Mouse (Mus musculus): ENCODE results near the gene Fndc1. TPM values are rescaled to one million over a fixed set of nuclear protein-coding genes. Genes with fewer than 3 reads are reported as not detected.

The Fndc1 gene
- polyA plus RNA-seq, 1 experiment from 2014 or later, result 19.7 TPM

DNA sequence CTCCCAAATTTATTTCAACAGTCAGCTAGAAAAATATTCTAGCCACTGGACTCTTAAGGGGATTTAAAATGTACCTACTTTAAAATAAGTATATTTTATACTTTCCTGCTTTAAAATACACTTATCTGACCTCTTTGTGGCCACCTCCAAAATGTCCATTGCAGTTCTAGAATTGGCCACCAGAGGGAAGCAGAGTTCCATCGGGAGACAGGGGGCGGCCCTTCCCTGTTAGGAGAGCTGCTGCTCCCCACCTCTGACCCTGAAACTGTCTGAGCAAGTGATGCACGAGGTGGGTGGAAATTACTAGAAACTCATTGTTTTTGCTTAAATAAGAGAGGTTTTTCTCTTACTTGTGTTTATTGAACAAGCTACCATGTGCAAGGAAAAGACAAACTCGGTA lies 36.6 kb upstream of the Fndc1 start:
- POLR2A ChIA-PET, result no interaction called here
- in situ Hi-C loops (cut with MboI; ENCODE audit: low pct_unique_long_range_greater_than_20kb), result loop anchor here (25.0 kb wide), 1 partner anchor 324 kb away; no protein-coding TSS in a partner anchor
- CTCF ChIA-PET, result interaction anchor here (1.0 to 1.6 kb wide), 4 partner anchors 14 to 77 kb away, joined by 3 to 6 read pairs (median 4); partner anchors contain the start of gene Tagap
- ATAC-seq (no peak), DNase-seq (ENCODE audit: low read depth, low spot score) (no peak)
- peak; percentile 90 for TF ChIP-seq CTCF (IDR thresholded peaks at IDR 0.05)
- no peaks in the 10 kb centered on the region for H3K27me3 ChIP-seq

GRCm38 (mm10) chr17:7860845-7861360 lies 33.8 kb upstream of the Fndc1 start:
- ChIA-PET CTCF (no interaction called here), POLR2A (interaction anchor here (0.6 kb wide), 1 partner anchor 59 kb away, joined by 3 read pairs; no protein-coding TSS in a partner anchor)
- H3K27me3 ChIP-seq, result no peaks in the 10 kb centered on the region
- no peak for TF ChIP-seq CTCF (IDR thresholded peaks at IDR 0.05)
- in situ Hi-C loops (cut with MboI; ENCODE audit: low pct_unique_long_range_greater_than_20kb), result loop anchor here (25.0 kb wide), 1 partner anchor 326 kb away; no protein-coding TSS in a partner anchor
- DNase-seq (ENCODE audit: low read depth, low spot score) (no peak), ATAC-seq (no peak)

DNA sequence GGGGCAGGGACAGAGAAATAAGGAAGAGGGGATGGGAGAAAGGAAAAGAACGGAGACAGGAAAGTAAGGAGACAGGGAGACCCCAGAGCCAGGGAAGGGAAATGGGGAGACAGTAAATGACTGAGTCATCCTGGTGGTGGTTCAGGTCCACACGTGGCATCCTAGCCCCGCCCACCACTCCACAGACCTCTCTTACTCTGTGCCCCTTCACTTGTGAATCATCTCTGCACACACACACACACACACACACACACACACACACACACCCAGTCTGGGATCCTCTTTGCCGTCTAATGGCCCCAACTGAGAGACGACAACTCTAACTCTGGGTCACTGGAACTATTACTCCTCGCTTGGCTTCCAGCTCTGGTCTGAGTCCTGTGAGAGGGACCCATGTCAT lies 30.6 kb upstream of the Fndc1 start:
- H3K27me3 ChIP-seq, result no peaks in the 10 kb centered on the region
- ChIA-PET CTCF (interaction anchor here (0.6 kb wide), 1 partner anchor 194 kb away, joined by 3 read pairs; no protein-coding TSS in a partner anchor), POLR2A (no interaction called here)
- in situ Hi-C loops (cut with MboI; ENCODE audit: low pct_unique_long_range_greater_than_20kb), result loop anchor here (25.0 kb wide), 1 partner anchor 330 kb away; no protein-coding TSS in a partner anchor
- ATAC-seq (no peak), DNase-seq (ENCODE audit: low read depth, low spot score) (no peak)
- no peak for TF ChIP-seq CTCF (IDR thresholded peaks at IDR 0.05)

GRCm38 (mm10) chr17:7855851-7856250 lies 28.7 kb upstream of the Fndc1 start:
- no peak for DNase-seq (ENCODE audit: low read depth, low spot score)
- in situ Hi-C loops (cut with MboI; ENCODE audit: low pct_unique_long_range_greater_than_20kb), result loop anchor here (25.0 kb wide), 1 partner anchor 331 kb away; no protein-coding TSS in a partner anchor
- H3K27me3 ChIP-seq, result no peaks in the 10 kb centered on the region
- no peak for TF ChIP-seq CTCF (IDR thresholded peaks at IDR 0.05)
- ChIA-PET CTCF (no interaction called here), POLR2A (no interaction called here)
- no peak for ATAC-seq

GRCm38 (mm10) chr17:7851979-7852378 lies 24.9 kb upstream of the Fndc1 start:
- TF ChIP-seq CTCF (IDR thresholded peaks at IDR 0.05), result no peak
- ATAC-seq (no peak), DNase-seq (ENCODE audit: low read depth, low spot score) (no peak)
- in situ Hi-C loops (cut with MboI; ENCODE audit: low pct_unique_long_range_greater_than_20kb), result loop anchor here (25.0 kb wide), 1 partner anchor 335 kb away; no protein-coding TSS in a partner anchor
- H3K27me3 ChIP-seq, result no peaks in the 10 kb centered on the region
- POLR2A ChIA-PET, result no interaction called here
- CTCF ChIA-PET, result no interaction called here

GRCm38 (mm10) chr17:7851527-7851926 lies 24.4 kb upstream of the Fndc1 start:
- ATAC-seq, result no peak
- TF ChIP-seq CTCF (IDR thresholded peaks at IDR 0.05), result no peak
- H3K27me3 ChIP-seq, result no peaks in the 10 kb centered on the region
- DNase-seq (ENCODE audit: low read depth, low spot score), result no peak
- in situ Hi-C loops (cut with MboI; ENCODE audit: low pct_unique_long_range_greater_than_20kb), result loop anchor here (25.0 kb wide), 1 partner anchor 336 kb away; no protein-coding TSS in a partner anchor
- ChIA-PET CTCF (no interaction called here), POLR2A (no interaction called here)

DNA sequence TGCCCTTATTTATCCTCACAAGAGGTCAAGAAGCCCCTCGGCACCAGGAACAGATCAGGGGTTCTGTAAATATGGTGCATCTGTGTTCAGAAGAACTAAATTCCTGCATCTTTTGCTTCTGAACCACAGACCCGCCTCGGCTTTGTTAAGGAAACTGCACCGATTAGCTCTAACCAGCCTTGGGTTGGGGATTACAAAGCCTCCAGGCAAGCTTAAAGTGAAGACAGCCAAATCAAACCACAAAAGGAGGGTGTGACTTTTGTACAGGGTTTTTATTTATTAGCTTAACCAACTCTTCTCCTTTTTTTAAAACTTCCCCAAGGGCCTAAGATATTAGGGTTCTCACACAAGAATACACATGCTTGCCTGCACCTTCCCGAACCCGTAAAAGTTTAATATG lies 23.1 kb upstream of the Fndc1 start:
- H3K27me3 ChIP-seq, result no peaks in the 10 kb centered on the region
- CTCF ChIA-PET, result no interaction called here
- ATAC-seq (peak; percentile 73), DNase-seq (ENCODE audit: low read depth, low spot score) (peak; percentile 70)
- in situ Hi-C loops (cut with MboI; ENCODE audit: low pct_unique_long_range_greater_than_20kb), result loop anchor here (25.0 kb wide), 1 partner anchor 337 kb away; no protein-coding TSS in a partner anchor
- POLR2A ChIA-PET, result no interaction called here
- no peak for TF ChIP-seq CTCF (IDR thresholded peaks at IDR 0.05)

DNA sequence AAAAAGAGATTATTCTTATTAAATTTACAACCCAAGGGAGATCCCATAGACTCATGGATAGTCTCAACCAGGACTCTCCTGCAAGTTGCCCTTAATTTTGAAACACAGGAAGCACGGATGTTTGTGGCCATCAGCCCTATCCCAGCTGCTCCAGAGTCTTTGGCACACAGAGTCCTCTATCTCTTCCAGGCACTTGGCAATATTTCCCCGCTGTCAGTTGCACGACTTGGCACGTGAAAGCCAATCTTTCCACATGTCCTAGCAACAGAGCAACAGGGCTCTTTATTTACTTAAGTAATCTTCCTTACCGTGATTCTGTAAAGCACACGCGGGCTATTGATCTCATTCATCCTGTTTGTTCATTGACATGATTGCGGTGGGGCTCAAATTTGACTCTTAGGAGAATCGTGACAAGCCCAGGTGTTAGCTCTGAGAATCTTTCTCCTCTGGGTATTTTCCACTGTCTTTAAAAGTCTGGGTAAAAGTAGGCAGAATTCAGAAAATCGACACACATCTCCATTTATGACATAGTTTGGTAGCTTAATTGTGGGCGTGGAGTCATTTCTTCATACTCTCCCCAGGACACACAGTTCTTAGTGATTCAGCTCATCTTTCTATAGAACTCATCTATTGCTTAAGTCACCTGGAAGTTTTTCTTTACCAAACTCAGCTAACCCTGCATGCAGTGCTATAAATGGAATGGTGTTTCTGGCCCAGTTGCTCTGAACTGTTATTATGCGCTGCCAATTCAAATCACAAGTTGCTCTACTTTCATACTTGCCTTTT lies 13.6 kb upstream of the Fndc1 start:
- ATAC-seq, result no peak
- ChIA-PET CTCF (no interaction called here), POLR2A (no interaction called here)
- in situ Hi-C loops (cut with MboI; ENCODE audit: low pct_unique_long_range_greater_than_20kb), result no loop called here
- no peaks in the 10 kb centered on the region for H3K27me3 ChIP-seq
- TF ChIP-seq CTCF (IDR thresholded peaks at IDR 0.05), result no peak
- DNase-seq (ENCODE audit: low read depth, low spot score), result no peak

DNA sequence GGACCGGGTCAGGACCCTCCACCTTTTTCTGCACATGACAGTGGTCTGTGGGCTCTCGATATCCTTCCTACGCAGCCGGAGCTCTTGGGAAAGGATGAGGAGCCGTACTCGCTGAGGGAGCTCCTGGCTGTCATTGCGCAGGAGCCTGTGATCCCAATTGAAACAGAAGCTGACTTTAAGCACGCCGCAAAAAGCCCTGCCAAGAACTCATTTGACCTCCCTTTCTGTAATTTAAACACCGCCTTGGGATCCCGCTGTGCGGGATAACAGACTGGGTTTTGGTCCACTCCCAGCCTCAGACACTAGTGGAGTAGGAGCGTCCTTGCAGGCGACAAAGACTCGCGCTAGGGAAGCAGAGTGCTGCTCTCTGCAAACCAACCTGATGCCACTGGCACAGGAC lies 484 bp upstream of the Fndc1 start:
- ChIA-PET CTCF (interaction anchor here (1.2 kb wide), 1 partner anchor 15 kb away, joined by 4 read pairs; no protein-coding TSS in a partner anchor), POLR2A (interaction anchor here (1.1 kb wide), 1 partner anchor 228 kb away, joined by 3 read pairs; no protein-coding TSS in a partner anchor)
- in situ Hi-C loops (cut with MboI; ENCODE audit: low pct_unique_long_range_greater_than_20kb), result no loop called here
- no peaks in the 10 kb centered on the region for H3K27me3 ChIP-seq
- ATAC-seq (no peak), DNase-seq (ENCODE audit: low read depth, low spot score) (no peak)
- TF ChIP-seq CTCF (IDR thresholded peaks at IDR 0.05), result no peak

DNA sequence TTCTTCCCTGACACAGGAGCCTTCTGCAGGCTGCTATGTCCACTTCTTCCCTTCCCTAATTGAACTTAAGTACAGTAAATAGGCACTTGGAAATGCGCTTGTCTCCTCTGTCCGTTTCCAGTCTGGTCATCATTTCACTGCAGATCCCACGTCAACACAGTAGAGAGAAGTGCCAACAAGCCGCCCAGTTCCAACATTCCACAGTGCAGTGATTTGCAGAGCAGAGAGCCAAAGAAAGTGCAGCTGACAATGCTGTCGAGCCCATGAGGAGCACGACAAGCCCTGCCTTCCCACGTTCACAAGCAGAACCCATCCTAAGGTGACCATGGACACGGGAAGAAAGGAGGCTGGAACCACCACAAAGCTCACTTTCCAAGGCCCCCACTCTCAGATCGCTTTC lies 1.7 kb downstream of the Fndc1 start:
- DNase-seq (ENCODE audit: low read depth, low spot score), result no peak
- no peak for ATAC-seq

More for the DNA sequence above, 1.7 kb downstream of the Fndc1 start:
- no peak for TF ChIP-seq CTCF (IDR thresholded peaks at IDR 0.05)
- POLR2A ChIA-PET, result no interaction called here
- CTCF ChIA-PET, result no interaction called here
- H3K27me3 ChIP-seq, result no peaks in the 10 kb centered on the region
- in situ Hi-C loops (cut with MboI; ENCODE audit: low pct_unique_long_range_greater_than_20kb), result no loop called here

All from Patski (cell line).